Mouse (Mus musculus) embryo, embryonic 10.5 days (tissue): ENCODE results near the gene Wls.

Source experiments
- DNase-seq: peaks from one replicate; pipeline ENCODE4 v3.0.0-alpha.2; 2015; ENCODE audit warnings: low spot score

Gene Wls

DNA sequence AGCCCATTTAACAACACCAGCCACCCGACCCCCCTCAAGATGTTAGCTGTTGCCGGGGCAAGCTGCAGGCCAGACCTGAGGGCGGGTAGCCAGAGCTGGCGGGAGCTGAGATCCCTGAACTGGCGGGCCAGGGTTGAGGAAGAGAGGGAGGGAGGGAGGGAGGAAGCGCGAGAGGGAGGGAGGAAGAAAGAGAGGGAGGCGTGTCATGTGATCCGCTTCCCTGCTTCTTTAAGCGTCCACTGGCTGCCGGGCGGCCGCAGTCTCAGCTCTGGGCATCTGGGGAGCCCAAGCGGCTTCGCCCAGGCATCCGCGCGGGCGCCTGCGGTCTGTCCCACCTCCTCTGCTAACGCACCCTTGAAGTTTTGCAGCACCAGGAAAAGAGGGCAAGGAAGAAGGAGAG lies at the start of gene Wls:
Wls (plus strand) TSS at position 192 of the 400 bp plus-strand sequence.
- peak; percentile 89 for DNase-seq

DNA sequence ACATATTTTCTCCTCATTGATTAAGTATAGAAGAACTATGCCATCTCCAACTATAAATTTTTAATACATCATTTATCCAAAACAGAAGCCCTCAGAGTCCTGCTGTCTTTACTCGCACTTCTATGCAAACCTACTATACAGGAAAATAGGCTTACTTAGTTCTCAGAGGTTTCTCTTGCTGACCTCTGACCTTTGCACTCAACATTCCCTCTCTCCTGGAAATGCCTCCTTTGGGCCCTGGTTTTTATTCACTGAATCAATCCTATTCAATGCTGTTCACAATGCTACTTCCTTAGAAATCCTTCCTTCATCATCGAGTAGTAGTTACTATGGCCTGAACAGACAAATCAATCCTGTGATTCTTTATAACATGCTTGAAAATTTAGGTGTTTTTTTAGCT lies 49.7 kb upstream of the Wls start:
- peak; percentile 51 for DNase-seq

DNA sequence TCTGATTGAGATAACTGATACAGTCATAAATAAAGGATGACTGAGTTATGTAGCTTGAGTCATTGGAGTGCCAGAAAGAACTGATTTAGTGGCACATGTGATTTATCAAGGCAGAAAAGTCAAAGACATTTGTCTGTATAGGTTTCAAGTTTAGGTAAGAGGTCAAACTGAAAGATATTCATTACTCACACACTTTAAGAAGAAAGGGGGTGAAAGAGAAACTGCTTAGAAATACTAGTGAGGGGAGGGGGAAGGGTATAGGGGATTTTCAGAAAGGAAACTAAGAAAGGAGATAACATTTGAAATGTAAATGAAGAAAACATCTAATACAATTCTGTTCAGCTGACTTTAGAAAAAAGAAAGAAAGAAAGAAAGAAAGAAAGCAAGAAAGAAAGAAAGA lies 7.9 kb upstream of the Wls start:
- DNase-seq = no peak

DNA sequence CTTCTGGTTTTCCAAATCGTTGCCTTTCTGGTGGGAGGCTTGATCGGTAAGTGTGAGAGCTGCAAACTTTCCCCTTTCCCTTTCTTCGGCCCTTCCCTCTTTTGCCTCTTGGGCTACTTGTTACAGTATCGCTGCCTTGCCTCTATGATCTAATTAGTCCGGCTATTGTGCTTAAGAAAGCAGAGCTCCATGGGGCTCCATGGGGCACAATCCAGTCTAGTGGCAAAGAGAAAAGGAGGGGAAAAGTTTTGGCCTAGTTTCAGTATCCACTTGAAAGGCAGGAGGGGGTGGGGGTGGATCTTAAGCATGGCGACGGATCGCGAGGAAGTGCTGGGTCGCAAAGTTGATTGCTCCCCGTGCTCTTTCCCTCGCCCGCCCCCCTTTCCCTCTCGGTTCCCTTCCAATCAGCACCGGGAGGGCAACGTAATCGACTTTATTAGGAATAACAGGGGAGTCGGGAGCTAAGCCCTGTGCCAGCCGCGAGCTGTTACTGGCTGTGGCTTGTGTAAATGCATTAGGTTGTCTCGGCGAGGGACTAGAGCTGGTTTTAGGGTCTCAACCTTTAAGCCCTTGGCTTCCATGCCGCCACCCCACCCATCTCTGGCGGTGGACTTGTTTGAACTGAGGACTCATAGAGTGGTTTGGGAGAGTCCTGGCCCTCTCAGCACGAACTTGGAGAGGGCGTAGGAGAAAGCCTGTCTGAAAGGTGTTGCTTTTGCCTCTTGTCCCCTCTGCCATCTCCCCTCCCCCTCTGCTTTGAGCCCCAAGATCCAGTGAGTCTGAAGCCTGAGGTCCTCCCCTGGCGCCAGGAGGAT lies 737 bp downstream of the Wls start:
- DNase-seq = peak; percentile 88

DNA sequence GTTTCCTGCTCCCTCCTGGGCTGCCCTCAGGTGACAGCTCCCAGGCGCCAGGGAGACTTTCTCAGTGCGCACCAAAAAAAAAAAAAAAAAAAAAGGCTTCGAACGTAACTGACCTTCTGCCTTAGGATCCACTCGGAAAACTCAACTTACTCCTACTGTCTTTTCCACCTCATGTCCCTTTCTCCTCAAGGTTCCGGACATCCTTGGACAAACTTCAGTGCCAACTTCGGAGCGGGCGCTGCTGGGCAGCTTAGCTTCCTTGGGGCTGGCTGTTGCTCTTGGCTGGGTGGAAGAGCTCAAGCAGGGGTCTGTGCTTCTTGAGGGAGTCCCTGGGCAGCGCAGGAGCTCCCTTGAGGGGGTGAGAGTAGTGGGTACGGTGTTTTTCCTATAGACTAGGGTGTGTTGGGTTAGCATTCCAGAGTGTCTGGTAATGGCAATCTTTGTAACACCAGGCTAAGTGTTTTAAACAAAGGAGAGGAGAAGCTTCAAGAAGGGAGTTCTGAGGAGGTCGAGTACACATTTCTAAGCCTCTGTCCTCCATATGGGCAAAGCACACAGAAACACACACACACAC lies 1.4 kb downstream of the Wls start:
- peak; percentile 49 for DNase-seq

DNA sequence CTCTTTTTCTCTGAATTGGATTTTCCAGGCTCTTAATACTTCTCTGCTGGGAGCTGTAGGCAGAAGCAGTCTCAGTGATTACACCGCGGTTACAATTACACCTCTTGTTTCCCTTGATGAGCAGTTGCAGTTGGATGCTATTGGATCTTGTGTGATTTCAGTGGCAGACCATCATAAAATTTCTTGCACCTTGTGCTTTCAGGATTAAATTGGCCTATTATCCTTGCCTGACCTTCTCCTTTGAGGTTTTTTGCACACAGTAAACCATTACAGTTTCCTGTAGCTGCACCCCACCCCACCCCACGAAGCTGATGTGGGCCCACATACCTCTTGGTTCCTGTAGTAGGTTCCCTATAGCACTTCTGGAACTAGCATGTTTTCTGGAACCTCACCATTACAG lies 2.0 kb downstream of the Wls start:
- DNase-seq = peak; percentile 46

DNA sequence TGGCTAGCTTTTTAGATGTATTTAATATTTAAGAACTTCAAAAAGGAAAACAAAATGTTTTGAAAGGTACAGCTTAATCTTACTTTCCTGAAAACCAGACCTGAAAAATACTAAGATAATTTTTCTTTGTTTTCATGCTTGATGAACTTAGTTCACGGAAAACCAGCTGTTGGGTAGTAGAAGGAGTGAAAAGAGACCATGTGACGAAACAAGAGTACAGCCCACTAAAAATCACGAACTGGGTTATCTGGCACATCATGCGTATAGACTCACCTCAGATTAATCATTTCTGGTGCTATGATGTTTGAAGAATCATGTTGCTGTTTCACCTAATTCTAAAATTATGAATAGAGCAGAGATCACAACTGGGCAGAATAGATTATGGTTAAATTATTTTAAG lies 3.7 kb downstream of the Wls start:
- DNase-seq = no peak

DNA sequence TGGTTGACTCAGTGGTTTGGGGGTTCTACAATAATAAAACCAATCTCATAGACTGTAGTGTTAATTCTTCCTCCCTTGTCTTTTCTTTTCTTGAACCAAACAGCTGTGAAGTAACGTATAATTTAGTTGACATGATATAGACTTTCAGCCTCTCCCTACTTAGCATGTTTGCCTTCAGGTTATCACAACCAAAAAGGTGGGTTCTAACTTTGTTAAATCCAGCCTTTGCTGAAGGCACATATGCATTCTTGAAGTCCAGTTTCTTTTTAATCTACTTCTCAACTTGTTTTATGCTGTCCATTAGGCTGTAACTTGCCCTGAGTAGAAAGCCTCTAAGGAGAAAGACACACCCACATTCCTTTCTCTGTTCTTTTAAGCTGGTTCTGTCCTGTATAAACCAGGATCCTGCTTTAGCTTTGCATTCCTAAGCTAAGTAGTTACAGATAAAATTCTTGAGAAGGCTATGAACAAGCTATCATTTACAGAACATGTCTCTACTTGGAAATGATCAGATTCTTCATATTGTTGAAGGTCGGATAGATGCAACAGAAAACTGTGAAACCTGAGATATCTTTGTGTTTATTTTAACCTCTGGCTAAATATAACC lies 8.0 kb downstream of the Wls start:
- DNase-seq = peak; percentile 66

DNA sequence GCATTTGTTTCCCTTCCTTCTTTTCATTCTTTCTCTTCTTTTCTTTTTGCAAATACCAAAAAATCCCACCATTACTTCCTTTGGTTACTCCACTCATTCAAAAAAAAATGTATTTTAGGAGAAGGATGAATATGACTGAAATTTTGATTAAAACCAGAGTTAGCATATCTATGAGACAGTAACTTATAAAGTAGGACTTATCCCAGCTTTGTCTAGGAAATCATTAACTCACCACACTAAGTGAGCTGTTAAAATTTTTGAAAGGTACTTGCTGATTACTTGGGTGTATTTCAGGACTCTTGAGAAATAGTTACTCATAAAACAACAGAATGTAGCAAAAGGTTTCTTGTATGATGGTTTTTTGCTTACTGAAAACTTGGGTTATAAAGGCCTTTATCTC lies 8.7 kb downstream of the Wls start:
- no peak for DNase-seq

DNA sequence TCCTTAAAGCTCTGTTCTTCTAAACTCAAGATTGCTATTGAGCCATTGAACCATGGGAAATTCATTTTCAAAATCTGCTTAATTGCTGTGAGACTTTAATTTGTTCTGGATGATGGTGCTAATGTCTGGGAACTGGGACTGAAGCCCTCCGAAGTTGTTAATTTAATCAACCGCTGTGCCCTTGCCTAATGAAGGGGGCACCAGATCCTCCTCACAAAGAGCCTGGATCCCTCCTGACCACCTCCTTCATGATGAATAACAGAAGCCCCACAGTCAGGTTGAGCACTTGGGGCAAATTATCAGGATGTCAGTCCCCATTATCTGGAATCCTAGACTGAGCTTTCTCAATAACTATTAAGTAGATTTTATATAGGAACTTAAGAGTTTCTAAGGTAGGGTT lies 12.0 kb downstream of the Wls start:
- peak; percentile 31 for DNase-seq

DNA sequence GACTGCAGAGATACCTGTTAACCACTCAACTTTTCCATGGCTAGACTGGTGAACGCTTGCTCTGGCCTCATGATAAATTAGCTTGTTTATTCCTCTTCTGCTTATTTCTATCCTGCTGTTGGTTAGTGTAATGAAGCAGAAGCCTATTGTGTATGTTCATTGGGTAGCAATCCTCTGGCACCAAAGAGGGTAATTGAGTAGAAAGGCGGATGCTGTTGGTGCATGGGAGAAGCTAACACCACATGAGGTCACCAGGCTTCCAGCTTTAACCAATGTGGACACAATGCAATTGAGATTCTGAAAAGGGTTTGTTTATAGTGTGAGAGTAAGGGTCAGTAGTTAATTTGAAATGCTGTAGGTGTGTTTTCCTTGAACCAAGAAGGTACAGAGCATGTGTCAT lies 12.5 kb downstream of the Wls start:
- DNase-seq = peak; percentile 70

DNA sequence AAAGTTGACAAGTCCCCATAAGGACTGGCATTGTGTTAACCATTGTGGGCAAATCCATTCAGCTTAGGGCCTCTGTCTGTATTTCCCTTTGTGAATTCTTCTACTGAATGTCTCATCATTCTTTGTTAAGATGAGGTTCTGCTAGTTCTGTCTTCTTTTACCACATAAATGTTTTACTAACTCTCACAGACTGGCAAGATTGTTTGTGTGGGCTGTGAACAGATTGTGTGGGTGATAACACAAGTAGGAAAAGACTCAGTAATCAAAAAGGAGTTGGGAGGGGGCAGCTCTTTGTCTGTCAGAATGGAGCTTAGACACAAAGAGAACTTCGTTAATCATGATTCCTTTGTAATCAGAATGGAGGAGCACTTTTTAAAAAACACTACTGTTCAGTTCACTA lies 17.6 kb downstream of the Wls start:
- no peak for DNase-seq

DNA sequence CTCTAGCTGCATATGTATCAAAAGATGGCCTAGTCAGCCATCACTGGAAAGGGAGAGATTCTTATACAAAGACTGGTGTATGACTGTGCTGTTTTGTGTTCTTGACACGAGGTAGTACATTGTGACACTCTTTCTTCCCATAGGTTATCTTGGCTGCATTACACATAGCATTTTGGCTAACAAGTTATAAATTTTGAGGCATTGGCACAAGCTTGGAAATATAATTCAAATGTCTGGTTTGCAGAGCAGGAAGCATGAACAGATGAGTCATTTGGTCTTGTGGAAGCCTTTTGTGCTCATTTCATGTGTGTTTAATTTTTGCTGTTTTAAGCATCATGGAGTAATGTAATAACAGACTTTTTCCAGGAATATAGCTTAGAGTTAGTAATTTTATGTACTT lies 26.2 kb downstream of the Wls start:
- no peak for DNase-seq

DNA sequence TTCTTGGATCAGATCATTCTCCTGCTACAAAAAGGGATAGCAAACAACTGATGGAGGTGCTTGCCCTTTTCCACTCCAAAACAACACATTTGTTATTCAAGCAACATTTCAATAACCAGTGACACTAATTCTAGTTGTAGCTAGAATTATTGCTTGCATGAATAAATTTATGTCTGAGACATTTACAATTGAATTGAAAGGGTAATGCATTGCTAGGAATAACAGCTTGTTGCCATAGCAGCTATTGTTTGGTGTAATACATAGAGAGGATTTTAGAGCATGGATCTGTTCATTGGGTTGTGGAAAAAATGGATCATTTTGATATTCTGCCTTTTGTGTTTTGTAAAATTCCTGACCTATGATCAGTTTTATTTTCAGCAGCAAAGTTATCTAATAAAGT lies 39.5 kb downstream of the Wls start:
- peak; percentile 34 for DNase-seq

DNA sequence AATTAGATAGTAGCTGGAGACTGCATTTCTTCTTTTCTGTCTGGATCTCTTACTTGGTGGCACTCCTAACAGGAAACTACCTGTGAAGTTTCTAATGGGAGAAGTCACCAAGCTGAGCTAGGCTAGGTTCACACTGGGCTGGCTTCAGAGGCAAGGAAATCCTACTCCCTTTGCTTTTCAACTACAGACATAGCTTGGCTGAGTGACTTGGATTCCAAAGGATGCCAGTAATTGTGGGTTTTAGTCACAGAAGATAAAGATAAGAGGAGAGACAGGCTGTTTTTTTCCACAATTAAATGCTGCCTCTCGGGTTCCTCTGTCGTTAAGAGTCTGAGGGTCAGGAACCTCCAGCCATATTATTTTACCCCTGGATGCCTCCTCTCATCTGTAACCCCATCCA lies 43.9 kb downstream of the Wls start:
- no peak for DNase-seq

DNA sequence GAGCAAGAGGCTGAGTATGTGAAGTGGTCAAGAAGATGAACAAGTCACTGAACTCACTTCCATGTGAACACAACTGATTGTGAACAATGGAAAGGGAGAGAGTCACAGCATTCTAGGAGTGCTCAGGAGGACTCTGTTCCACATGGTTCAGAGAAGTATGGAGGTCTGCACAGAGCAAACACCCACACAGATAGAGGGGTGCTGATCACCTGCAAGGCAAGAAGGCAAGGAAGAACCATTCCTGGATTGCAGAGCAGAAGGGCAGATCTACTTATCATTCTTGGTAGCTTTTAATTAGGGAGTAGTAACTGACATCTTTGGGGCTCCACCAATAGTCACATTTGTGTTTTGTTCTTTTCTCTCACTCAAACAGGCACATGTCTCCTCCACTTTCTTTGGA lies 45.3 kb downstream of the Wls start:
- DNase-seq = no peak

DNA sequence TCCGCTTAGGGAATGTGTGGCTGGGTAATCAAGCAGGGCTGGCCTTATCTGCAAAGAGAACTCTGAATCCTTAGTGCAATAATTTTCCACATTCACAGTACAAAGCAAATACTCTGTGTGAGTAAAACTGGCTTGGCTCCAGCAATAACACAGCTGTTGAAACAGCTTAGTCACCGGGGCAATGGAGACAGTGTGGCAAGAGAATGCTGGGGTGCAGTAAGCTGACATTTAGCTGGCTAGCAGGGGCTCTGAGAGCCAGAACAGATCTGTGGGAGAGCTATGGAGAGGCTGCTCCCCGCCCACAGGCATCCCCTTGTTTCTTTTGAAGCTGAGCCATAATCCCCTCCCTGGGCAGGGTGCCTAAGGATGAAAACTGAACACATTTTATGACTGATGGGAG lies 45.8 kb downstream of the Wls start:
- peak; percentile 78 for DNase-seq

DNA sequence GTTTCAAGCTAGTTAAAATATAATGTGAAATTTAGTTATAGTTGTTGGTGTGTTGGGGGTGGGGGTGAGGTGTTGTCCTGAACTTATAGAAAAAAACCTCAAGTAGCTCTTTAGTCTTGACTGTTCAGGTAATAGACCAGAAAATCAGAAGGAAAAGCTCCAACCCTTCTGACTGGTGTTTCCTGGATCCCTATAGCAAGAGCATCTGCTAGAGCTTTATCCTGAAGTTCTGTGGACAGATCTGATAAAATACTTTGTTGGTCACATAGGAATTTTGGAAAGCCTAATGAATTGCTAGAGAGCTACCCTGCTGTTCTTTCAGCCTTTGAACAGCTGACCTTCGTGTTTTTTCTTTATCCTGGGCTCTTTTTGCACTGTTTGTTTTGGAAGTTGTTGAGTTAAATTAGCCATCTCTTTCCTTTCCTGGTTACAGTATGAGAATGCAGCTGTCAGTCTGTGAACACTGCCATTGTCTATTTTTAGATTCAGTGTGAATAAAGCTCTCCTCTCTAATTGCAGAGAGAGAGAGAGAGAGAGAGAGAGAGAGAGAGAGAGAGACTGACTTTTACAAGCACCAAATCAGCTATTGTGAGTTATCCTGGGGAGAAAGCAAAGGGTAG lies 46.4 kb downstream of the Wls start:
- DNase-seq = peak; percentile 35

DNA sequence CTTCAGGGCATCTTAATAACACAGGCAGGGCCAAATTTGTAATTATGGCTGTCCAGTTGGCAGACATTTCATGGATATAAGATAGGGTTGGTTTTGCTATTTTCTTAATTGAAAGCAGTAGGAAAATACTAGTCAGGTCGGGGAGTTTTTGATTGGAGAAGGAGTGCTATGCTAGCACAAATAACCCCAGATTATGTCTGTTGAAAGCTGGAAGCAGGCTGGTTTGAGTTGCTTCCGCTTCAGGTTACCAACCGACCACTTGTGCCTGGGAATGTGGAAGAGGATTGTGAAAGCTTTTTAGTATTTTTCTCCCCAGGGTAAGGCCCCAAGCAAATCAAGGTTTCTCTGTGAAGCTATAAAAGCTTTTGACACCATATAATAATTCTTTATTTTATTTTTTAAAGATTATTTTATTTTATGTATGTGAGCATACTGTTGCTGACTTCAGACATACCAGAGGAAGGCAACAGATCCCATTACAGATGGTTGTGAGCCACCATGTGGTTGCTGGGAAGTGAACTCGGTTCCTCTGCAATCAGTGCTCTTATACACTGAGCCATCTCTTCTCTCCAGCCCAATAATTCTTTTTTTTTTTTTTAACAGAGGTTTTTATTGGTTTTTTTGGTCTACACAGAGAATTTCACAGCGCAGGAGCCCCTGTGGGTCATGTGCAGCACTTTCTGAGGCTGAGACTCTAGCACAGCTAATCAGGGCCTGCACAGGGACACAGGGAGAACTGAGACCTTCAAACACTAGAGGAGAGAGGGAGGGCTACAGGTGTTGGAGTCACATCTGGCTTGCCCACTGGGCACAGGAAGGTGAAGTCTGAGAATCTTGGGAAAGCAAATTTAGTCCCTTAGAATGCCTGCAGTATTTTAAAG lies 50.9 kb downstream of the Wls start:
- DNase-seq = no peak

DNA sequence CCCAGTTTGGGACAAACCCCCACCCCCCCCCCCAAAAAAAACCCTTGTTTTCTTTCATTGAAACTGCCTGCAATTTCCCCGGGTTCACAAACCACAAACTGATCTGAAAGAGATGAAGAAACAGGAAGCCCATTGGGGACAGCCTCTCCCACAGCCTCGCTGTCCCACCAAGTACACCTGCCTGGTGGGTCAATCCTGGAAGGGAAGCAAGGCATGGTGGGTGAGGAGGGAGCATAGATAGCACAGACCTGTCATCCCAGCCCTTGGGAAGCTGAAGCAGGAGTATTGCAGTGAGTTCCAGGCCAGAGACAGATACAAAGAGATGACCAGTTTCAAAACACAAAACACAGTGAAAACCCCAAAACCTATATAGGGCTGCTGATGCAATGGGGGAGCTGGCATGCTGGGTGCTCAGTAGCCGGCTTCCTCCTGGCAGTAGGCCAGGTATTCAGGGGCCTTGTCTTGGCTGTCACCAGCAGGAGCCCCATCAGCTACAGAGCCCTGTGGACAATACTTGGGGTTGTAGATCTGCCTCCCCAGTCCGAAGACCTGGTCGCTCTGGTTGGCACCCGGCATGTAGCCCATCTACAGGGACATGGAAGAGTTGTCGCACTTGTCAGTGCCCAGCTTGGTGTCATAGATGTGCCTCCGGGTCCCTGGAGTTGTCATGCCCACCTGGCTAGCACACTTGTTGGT lies 51.7 kb downstream of the Wls start:
- DNase-seq = no peak

DNA sequence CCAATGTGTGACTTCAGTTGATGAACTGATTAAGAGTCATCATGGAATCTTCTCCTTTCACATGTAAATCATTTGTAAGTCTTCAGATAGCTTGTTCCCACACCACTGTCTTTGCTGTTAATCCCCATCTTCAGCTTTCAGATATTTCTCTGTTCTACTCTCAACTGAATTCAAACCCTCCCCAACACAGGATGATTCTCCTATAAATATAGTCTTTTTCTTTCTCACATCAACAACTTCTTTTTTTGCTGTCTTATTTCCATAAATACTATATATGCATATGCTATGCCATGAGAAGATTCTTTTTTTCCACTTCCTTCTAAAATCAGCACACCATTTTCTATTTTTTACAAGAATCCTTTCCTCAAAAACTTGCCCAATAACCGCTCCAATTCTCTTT lies 67.9 kb downstream of the Wls start:
- DNase-seq = no peak
